Mouse (Mus musculus): ENCODE results near the gene Luzp1.

GRCm38 (mm10) chr4:136547721-136548120 is 78.2 kb downstream of the Luzp1 start:
- TF ChIP-seq ZNF384 (IDR thresholded peaks at IDR 0.05; ENCODE audit: low read depth, low read length) (no peak), EP300 (IDR thresholded peaks at IDR 0.05; ENCODE audit: low read depth in 1 of 2, low read length in 2 of 2) (no peak), MAFK (IDR thresholded peaks at IDR 0.05; ENCODE audit: borderline replicate concordance, low read depth, low read length) (no peak), POLR2A (IDR thresholded peaks at IDR 0.05; ENCODE audit: control insufficient read depth in 1 of 2, insufficient read depth in 1 of 2, low read depth in 1 of 2, low read length in 2 of 2, poor library complexity in 1 of 2) (no peak), POLR2AphosphoS5 (IDR thresholded peaks at IDR 0.05; ENCODE audit: borderline replicate concordance, low read depth, low read length) (no peak), TBP (IDR thresholded peaks at IDR 0.05; ENCODE audit: low read depth, low read length) (no peak), UBTF (IDR thresholded peaks at IDR 0.05; ENCODE audit: borderline replicate concordance, insufficient read depth, low read depth, low read length) (no peak), CHD2 (IDR thresholded peaks at IDR 0.05; ENCODE audit: low read length) (no peak), CTCF (IDR thresholded peaks at IDR 0.05 in 2 of 3, conservative IDR thresholded peaks at IDR 0.05 in 1 of 3; ENCODE audit: control insufficient read depth in 1 of 3, insufficient read depth in 1 of 3, low read depth in 2 of 3, low read length in 3 of 3, poor library complexity in 1 of 3, severe bottlenecking in 1 of 3) (no peak), BHLHE40 (IDR thresholded peaks at IDR 0.05; ENCODE audit: borderline replicate concordance, low read depth, low read length) (no peak), GABPA (IDR thresholded peaks at IDR 0.05; ENCODE audit: low read depth, low read length) (no peak), USF1 (IDR thresholded peaks at IDR 0.05; ENCODE audit: low read depth, low read length) (no peak), JUND (IDR thresholded peaks at IDR 0.05; ENCODE audit: low read depth, low read length) (no peak), TCF12 (IDR thresholded peaks at IDR 0.05; ENCODE audit: low read depth, low read length) (no peak)

Data from MEL (cell line).